Mouse (Mus musculus) heart, postnatal 36 days (tissue): ENCODE measurements around the gene Optn. TPM values are rescaled to one million over a fixed set of nuclear protein-coding genes. Genes with fewer than 3 reads are reported as not detected.

ENCODE experiments used
- DNase-seq, 2 experiments: peaks; one replicate each; pipeline ENCODE4 v3.0.0; 2021 to 2022
- intact Hi-C: fragments of 180-260 bp; cut with DNase I; formaldehyde crosslinking; loops from one replicate; pipeline ENCODE4 v1.15.1; 2025
- total RNA-seq, 2 experiments: library from RNA; stranded (reverse); gene quantifications; 2 replicates each; pipeline ENCODE4 v1.2.3; 2021

The Optn gene
- total RNA-seq, 2 experiments from 2014 or later: 64.7 to 65.2 TPM

DNA sequence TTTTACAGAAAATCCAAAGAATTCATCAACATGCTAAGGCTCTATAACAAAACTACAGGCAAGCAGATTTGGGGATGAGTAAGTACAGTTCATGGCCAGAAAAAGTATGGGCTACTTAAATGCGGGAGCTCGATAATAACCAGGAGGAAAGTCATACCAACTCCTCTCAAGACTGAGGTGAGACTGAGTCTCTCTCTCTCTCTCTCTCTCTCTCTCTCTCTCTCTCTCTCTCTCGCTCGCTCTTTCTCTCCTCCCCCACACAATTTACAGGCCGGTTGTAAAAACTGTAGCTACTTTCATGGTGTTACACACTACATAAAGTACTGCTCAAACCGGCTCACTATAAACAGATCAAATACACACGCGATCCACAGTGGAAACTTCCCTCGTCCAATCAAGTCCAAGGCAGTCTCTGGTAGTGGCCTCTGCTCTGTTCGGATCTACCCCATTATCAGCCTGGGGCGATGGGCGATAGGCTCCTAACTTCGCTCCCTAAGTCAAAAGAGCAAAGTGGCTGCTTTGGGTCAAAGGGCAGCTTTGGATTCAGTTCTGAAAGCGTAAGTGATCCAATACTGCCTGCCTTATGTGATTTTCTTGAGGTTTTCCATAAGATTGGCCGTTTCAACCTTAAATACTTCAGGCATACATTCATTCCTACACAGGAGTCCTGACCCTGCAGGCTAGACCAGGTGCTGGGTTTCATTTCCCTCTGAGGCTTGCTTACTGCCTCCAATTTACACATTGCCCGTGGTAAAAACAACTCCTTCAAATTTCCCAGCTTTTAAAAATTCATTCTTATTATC is 1.2 kb downstream of the Optn start:
- DNase-seq: no peak
- intact Hi-C loops: no loop called here

DNA sequence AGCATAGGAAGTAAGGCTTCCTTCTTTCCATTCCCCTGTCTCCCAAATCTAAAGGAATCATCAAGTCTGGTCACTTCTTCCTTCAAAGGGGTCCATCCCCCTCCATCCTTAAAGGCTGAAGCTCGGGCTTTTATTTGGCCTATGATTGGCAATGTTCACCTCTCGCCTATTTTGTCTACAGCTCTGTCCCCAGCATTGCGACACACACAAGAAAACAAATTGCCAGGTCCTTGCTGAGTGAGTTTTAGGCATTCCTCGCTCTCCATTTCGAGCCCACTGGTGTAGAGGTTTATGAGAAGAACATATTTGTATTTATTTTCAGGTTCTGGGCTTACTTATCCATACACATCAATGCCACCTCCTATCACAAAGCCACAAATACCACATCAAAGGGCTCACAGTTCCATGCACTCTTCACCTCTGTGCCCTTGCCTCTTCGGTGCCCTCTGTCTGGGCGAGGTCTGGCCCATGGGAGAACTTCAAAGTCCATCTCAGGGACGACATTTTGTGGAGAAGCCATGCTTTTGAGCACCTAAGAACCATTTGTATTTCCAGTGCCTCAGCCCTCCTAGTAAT is 2.6 kb downstream of the Optn start:
- intact Hi-C loops: no loop called here
- DNase-seq: no peak

DNA sequence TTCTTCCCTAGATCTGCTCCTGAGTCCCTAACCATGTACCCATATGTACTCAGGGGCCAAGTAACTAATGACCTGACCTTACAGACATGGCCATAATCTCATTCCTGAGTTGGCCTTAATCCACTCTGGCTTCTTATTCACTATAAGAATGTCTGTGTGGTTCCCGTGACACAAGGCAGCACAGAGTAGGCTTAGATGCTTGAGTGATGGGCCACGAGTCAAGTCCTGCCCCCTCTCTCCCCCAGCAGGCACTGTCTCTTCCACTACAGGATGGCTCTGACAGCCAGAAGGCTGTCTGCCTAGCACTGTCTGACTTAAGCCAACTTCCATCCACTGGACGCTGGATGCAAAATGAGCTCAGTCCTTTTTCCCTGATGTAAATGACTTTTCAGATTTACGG is 3.9 kb downstream of the Optn start:
- DNase-seq: no peak
- intact Hi-C loops: no loop called here

DNA sequence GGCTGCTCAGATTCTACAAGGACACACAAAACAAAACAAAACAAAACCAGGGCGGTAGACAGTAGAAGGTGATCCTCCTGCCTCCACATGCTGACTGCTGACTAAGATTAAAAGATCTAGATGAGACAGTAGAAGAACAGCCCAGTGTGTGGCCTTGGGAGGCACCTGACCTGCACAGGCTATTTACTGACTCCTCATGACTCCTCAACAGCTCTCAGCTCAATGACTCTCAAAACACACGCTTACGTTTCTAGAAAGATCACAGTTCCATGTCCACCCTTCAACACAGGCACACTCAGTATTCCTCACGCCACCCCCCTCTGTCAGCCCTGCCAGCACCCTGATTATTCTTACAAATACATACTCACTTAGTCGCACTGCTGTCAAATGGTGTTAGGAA is 5.4 kb downstream of the Optn start:
- DNase-seq: no peak
- intact Hi-C loops: no loop called here

DNA sequence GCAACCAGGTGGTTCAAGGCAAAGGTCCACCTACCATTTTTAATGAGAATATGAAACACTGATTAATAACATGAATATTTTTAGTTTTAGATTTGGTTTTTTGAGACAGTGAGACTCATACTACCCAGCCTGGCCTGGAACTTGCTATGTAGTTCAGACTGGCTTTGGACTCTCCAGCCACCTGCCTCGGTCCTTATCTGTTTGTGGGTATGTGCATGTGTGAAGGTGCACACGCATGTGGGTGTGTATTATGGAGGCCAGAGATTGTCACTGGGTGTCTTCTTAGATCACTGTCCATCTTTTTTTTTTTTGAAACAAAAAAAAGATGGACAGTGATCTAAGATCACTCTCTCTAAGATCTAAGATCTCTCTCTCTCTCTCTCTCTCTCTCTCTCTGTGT is 13.3 kb downstream of the Optn start:
- DNase-seq: no peak
- intact Hi-C loops: no loop called here

DNA sequence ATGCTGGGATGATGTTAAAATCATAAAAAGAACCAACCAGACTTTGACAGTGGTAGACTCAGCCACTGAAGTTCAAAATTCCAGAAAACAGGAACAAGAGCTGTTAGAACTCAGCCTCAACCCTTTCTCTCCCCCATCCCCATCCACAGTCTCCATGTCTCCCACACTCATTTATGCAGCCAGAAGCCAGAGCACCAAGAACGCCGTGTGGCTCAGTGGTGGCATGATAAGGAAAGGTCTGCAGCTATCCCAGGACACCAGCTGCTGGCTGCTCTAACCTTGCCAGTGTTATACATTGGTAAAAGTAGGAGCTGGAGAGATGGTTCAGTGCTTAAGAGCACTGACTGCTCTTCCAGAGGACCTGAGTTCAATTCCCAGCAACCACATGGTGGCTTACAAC is 16.8 kb downstream of the Optn start:
- intact Hi-C loops: no loop called here
- no peak for DNase-seq

DNA sequence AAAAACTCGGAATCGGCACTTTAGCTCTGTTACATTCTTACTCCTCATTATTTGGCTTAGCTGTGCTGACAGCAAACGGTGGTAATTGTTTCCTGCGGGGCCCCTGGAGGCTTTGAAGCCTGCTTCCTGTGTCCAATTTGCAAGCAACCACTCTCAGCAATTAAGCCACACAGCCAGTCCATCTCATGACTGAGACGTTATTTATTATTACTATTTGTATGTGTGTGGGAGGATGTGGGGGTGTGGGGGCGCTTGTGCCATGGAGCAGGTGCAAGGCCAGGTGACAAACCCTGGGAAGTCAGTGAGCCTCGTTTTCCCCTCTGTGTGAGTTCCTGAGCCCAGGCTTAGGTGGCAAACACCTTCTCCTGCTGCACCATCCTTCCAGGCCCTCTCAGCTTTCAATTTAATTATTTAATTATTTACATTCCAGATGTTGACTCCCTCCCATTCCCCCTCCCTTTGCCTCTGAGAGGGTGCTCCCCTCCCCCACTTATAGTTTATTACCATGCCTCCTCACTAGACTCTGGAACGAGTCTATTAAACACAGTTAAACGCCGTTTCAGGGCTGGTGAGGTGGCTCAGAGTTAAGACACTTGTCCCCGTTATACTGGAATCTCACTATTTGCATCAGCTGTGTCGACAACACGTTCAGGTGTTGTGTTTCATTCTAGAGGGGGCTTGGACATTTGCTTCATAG is 18.4 kb downstream of the Optn start:
- intact Hi-C loops: no loop called here
- DNase-seq: no peak

DNA sequence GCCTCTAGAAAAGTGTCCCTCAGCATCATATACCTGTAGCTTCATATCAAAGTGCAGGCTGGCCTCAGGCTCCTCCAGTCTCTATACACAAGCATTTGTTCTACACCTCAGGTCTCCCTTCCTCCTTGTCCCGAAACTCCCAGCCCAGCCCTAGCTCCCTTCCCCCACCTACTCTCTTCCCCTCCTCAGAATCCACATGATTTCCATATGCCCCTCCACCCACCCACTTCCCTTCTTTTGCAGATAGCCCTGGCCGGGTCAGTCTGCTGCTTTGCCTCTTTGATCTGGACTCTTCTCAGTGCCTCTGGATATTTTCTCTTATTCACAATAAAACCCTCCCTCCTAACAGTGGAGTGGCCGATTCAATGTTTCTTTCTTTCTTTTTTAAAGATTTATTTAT is 19.5 kb downstream of the Optn start:
- no peak for DNase-seq
- intact Hi-C loops: no loop called here

DNA sequence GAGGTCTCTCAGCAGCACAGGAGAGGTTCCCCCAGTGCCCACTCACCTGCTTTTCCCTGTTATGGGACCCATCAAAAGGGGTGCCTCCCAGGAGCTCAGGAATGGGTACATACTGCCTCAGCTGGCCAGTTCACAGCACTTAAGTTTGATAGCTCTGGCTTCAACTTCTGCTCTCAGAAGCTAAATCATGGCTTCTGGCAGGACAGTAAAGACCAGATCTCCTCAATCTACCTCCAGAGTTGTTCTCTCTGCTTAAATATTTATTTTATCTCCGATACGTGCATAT is 20.4 kb downstream of the Optn start:
- intact Hi-C loops: no loop called here
- no peak for DNase-seq

DNA sequence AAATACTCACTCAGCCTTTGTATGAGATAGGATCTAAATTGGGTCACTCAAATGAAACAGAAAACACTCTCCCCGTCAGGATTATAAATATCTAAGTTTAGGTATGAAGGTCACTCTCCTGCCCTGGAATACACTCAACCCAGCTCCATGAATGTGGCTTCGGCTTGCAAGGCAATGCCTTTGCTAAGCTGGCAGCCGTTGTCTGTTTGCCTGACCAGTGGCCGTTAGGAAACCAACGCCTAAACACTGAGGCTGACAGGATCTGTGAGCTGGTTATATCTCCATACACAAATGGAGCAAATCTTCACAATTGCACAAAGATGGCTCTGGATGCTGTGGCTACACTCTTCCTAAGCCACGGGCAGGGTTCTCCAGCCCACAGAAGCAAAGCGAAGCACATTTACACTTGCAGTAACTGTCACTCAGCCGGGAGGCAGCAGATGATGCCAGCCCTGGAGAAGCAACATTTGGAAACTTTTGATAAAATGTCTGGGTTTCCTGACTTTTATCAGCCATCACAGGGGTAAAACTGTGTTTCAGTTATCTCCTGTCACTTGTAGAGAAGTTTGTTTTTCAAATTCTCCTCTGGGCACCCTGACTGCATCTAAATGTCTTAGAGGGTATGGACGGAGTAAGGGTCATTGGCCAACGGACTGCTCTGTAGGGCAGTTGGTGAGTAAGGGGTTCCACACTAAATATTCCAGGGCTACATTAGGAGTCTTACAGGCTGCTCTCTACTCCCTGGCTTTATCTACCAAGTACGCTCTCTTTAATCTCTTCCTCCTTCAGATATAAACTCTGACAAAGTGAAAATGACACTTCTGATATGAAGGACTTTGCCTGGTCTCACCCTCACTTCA is 21.0 kb downstream of the Optn start:
- no peak for DNase-seq
- intact Hi-C loops: no loop called here

DNA sequence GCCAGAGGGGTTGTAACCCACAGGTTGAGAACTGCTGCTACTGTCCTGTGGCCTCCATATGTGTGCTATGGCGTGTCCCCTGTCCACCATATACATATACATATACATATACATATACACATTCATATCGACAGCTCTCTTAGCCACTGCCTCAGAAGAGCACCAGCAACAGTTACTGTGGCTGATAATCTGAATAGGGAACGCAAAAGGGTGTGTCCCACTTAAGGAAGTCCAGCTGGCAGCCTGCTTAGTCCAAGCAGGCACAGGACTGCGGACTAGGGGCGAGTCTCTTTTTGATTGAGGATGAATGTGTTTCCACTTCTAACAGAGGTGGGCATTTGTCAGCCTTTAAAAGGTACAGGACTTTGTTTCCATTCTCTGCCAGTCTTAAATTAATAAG is 22.0 kb downstream of the Optn start:
- no peak for DNase-seq
- intact Hi-C loops: no loop called here

DNA sequence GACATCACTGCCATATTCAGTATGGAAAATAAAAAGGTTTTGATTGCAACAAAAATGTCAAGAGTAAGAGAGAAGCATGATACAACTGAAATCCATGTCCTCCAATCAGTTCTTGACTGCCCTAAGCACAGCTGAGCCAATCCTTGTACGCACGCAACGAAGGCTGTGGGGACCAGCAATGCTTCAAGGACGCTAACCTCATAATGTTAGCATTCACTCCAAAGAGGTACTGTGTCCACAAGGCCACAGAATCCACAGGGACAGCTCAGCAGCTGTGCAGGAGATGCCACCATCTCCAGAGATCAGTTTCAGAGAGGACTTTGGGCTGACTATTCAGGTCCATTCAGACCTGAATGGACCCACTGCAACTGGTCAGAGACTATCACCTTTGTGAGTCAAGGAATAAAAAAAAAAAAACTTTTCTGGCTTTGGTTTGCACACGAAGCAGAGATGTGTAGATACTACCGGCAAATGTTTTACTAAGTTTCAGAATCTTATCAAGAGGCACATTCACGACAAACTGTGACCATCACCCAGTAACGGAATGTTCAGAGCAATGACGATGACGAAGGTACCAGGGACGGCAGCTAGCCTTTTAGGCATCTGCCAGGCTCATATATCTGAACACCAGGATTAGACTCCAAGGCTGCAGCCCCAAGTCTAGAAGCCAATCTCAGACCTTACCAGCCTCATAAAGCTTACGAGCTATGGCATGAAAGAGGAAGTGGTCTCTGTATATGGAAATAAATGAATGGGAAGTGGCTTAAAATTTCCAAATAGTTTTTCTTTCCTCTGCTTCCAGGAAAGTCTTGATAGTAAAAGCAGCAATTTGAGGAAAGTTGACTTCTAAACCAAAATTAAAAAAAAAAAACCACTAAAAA is 23.3 kb downstream of the Optn start:
- DNase-seq: no peak
- intact Hi-C loops: no loop called here

DNA sequence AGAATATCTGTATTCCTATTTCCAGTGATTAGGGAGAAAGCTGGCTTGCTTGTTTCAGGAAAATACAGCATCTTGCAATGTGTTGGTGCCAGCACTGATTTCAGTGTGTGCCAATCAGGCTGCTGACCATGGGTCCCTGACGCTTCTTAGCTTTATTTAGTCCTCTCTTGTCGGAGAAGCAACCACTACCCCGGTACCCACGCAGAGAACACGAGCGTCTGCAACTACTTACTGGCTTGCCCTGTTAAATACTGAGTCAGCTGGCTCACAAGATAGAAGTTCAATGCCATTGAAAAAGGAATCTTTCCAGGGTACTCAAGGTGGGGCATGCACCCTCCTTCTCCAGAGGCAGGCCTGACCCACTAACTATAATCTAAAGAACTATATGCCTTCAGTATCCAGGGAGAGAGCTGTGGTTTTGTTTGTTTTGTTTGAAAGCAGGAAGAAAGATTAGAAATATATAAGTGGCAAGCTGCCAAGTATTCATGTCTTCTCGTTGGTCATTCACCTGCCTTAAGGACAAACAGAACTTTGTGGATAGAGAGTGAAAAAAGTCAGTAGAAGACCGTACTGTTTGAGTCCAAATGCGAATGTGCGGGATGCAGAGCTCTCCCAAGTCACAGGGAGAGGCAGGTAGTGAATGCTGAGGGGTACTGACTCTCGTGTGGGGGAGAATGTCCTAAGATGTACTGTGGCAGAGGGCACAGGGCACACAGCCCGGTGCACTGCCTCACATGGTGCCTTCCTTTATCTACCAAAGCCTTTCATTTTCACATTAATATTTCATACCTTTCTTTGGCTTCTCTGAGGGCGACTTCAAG is 24.3 kb downstream of the Optn start:
- no peak for DNase-seq
- intact Hi-C loops: no loop called here

DNA sequence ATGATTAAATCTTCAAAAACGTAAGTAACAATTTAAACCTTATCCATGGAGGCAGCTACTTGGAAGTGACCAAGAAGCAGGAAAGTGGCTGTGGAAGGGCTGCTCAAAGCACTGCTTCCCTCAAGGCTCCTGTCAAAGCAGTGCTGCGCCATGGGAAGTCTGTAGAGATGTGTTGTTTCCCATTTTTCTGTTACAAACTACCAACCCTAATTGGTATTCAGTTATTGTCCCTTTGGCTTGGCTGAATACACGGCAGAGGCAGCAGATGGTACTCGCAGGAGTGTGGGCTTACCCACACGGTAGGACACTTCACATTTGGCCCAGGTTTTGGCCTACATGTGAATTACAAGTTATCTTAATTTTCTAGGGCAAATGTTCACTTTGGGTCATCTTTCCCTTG is 25.5 kb downstream of the Optn start:
- intact Hi-C loops: no loop called here
- DNase-seq: no peak

DNA sequence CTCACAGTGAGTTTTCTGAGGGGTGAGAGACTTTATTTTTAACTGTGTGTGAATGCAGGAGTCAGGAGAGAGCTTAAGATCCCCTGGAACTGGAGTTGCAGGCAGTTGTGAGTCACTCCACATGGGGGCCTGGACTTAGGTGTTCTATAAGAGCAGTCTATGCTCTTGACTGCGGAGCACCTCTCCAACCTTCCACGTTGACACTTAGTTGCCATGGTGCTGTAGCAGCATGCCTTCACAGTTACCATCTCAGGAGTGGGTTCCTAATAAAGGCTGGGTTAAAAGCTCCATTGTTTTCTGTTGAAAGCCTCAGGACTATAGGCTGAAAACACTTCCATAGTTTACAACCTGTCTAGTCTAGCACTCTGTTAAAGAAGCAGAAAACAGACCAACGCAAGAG is 26.5 kb downstream of the Optn start:
- intact Hi-C loops: no loop called here
- DNase-seq: no peak

DNA sequence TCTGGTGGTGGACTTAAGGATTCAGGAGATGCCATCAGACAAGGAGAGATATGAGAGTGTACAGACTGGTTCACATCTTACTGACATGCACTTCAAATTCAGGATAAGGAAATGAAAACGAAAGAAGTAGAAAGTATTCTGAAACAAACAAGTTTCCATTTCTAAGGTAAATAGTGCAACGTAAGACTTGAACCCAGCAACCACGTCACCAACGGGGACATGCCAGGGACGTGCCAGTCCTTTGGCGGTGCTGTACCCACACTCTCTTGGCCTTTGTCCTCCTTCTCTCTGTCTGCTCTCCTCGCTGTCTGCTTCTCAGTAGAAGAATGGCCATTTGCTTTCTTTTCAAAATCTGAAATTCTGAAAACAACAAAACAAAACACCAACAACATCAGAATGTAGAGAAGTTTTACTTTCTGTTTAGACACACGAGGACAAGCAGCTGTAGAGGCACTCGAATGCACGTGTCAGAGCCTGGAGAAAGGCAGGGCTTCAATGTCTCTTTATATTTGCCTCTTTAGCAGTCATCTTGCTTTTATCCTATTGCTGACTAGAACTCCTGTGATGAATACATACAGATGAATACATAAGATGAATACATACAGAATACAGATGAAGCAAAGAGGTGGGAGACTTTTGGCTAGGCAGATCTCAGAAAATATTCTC is 27.3 kb downstream of the Optn start:
- intact Hi-C loops: no loop called here
- no peak for DNase-seq

DNA sequence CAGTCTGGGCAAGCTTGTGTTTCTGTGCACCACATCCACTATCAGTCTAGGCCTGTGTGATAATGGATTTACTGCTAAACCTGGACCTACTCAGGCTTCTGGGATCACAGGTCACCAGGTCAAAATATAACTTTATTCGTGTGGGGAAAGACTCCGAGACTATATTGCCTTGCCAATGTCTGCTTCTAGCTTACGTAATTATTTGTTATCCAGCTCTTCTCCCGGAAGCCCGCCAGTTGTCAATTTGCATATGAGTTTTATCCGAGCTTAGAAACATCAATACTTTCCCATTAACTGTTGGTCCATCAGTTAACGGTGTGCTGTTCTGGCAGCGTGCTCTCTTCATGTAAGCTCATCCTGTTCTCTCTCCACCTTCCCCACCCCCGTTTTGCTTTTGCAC is 28.6 kb downstream of the Optn start:
- intact Hi-C loops: no loop called here

DNA sequence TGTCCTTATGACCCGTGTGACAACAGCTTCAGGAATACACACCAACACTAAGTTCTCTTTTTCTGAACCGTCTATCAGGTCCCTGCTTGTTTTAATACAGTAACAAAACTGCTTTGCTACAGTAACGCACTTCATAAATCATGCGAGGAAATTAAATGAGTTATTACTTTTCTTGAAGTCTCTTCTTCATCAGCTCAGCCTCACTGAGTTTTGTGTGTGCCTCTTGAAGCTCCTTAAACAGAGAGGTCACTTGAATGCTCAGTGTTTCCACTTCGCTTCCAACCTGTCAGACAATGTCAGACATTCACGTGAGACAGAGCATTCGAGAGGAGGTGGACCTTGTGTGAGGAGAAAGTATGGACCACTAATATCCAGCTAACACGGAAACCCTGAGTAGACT is 29.1 kb downstream of the Optn start:
- intact Hi-C loops: no loop called here

More for the DNA sequence above, 28.6 kb downstream of the Optn start:
- no peak for DNase-seq

More for the DNA sequence above, 29.1 kb downstream of the Optn start:
- no peak for DNase-seq
